In genomic region chr4:47947869-47948573, GRCm38 (mm10) we compare ENCODE assay signal across 7 mouse cellular contexts.
DNase-seq lines count a peak whose midpoint lies in the region; TF ChIP-seq lines count a peak whose summit lies in the region.

No protein-coding gene starts in this region.

- TF ChIP-seq CTCF in lung, adult 2 months (IDR thresholded peaks at IDR 0.05; ENCODE audit: insufficient read depth, low read length), result no peak

- no peak for TF ChIP-seq POLR2A in lung, adult 2 months (IDR thresholded peaks at IDR 0.05; ENCODE audit: borderline replicate concordance, extremely low read depth, low read depth, low read length)

- peaks cover 3% of the 10 kb centered on the region; the same call in 1 of the 2 replicates for H3K4me1 ChIP-seq in lung, adult 2 months (ENCODE audit: control insufficient read depth, insufficient read depth, low read length)

- DNase-seq in lung, adult 18-20 months, result peak; percentile 22 to 29
- DNase-seq in lung, adult 2 months, result no peak
- peak; percentile 31 for DNase-seq in gastrocnemius, postnatal 10 days
- DNase-seq in kidney, adult 18-20 months, result peak; percentile 16
- peak; percentile 56 for DNase-seq in lung, postnatal 36 days
- no peak for DNase-seq in embryo, embryonic 9.5 days (ENCODE audit: extremely low spot score)
- DNase-seq in cerebellum, adult 11 months, result no peak

- WGBS in lung, adult 2 months, result 49% methylated on average over 16 of the region's 16 CpGs

- no peak overlapping the region for H3K4me3 ChIP-seq in lung, adult 2 months (replicated peaks; ENCODE audit: extremely low read depth, low read depth, low read length)

Comparison
In these comparisons a context has a peak if more than half of its experiments do, and no peak if none do; other contexts are left out.
1. DNase-seq: peak in lung, adult 18-20 months (2 of 2), gastrocnemius, postnatal 10 days (single experiment), kidney, adult 18-20 months (single experiment) and lung, postnatal 36 days (single experiment); none in lung, adult 2 months (single experiment), embryo, embryonic 9.5 days (single experiment) and cerebellum, adult 11 months (single experiment).